Mouse (Mus musculus) MN1 (cell line): Measurements from ENCODE around the gene Slc5a4a.

Source experiments
- DNase-seq: peaks from one replicate; pipeline ENCODE4 v3.0.0-alpha.2; 2016; ENCODE audit warnings: low spot score

The Slc5a4a gene

GRCm38 (mm10) chr10:76147278-76147677 is at the start of gene Slc5a4a:
Gene Slc5a4a (plus strand): TSS chr10:76147451.
- DNase-seq: no peak

- DNase-seq: no peak
These were observed 36.4 kb upstream of the Slc5a4a start, which contains the start of gene Slc5a4b for GRCm38 (mm10) chr10:76110861-76111260. Gene Slc5a4b (minus strand): TSS chr10:76110961.

GRCm38 (mm10) chr10:76117966-76118365 is 29.3 kb upstream of the Slc5a4a start:
- DNase-seq: peak; percentile 15

- DNase-seq: no peak
These were observed 28.5 kb upstream of the Slc5a4a start for GRCm38 (mm10) chr10:76118741-76119140.

- DNase-seq: no peak
These were observed 27.0 kb upstream of the Slc5a4a start for GRCm38 (mm10) chr10:76120124-76120711.

GRCm38 (mm10) chr10:76121495-76121894 is 25.8 kb upstream of the Slc5a4a start:
- no peak for DNase-seq

- DNase-seq: no peak
These were observed 14.7 kb upstream of the Slc5a4a start for GRCm38 (mm10) chr10:76132506-76132905.

- DNase-seq: no peak
These were observed 10.9 kb upstream of the Slc5a4a start for GRCm38 (mm10) chr10:76136318-76136717.

GRCm38 (mm10) chr10:76146846-76147245 is 405 bp upstream of the Slc5a4a start:
- DNase-seq: no peak

GRCm38 (mm10) chr10:76155911-76156310 is 8.7 kb downstream of the Slc5a4a start:
- no peak for DNase-seq

- no peak for DNase-seq
These were observed 10.3 kb downstream of the Slc5a4a start for GRCm38 (mm10) chr10:76157528-76157927.

- no peak for DNase-seq
These were observed 10.8 kb downstream of the Slc5a4a start for GRCm38 (mm10) chr10:76158009-76158408.

- DNase-seq: no peak
These were observed 27.6 kb downstream of the Slc5a4a start for GRCm38 (mm10) chr10:76174899-76175298.

GRCm38 (mm10) chr10:76185216-76185615 is 38.0 kb downstream of the Slc5a4a start:
- no peak for DNase-seq

- DNase-seq: no peak
These were observed 40.8 kb downstream of the Slc5a4a start for GRCm38 (mm10) chr10:76188010-76188409.

GRCm38 (mm10) chr10:76201416-76201815 is 54.2 kb downstream of the Slc5a4a start:
- no peak for DNase-seq

- peak; percentile 60 for DNase-seq
These were observed 54.7 kb downstream of the Slc5a4a start for GRCm38 (mm10) chr10:76201978-76202377.

GRCm38 (mm10) chr10:76203798-76204283 is 56.6 kb downstream of the Slc5a4a start:
- DNase-seq: no peak

- DNase-seq: no peak
These were observed 60.1 kb downstream of the Slc5a4a start for GRCm38 (mm10) chr10:76207262-76207796.

GRCm38 (mm10) chr10:76209241-76209640 is 62.0 kb downstream of the Slc5a4a start:
- DNase-seq: no peak

- DNase-seq: no peak
These were observed 63.6 kb downstream of the Slc5a4a start for GRCm38 (mm10) chr10:76210806-76211205.

- no peak for DNase-seq
These were observed 64.9 kb downstream of the Slc5a4a start for GRCm38 (mm10) chr10:76212121-76212520.

GRCm38 (mm10) chr10:76214161-76214560 is 66.9 kb downstream of the Slc5a4a start:
- no peak for DNase-seq

GRCm38 (mm10) chr10:76217056-76217455 is 69.8 kb downstream of the Slc5a4a start:
- DNase-seq: no peak
